Mouse (Mus musculus) midbrain, postnatal 0 days (tissue): Measurements from ENCODE around the gene Snrpd2. TPM values are rescaled to one million over a fixed set of nuclear protein-coding genes. Genes with fewer than 3 reads are reported as not detected.

Experiments
- ATAC-seq: fragments of 200-750 bp; cut with Nextera tagmentation; 2 replicates; pipeline ENCODE4 v1.8.0; 2017; ENCODE audit warnings: moderate number of reproducible peaks, mild to moderate bottlenecking, moderate TSS enrichment, moderate library complexity; ENCODE audit not compliant: low FRiP score
- DNase-seq: peaks from one replicate; pipeline ENCODE4 v3.0.0-alpha.2; 2015; ENCODE audit warnings: low spot score
- H3K27ac ChIP-seq: fragments of 300-500 bp; sonication (generic); 2 replicates; pipeline ENCODE4 v1.5.1; 2014; ENCODE audit warnings: low read depth, mild to moderate bottlenecking, low read length, mixed read lengths
- H3K27me3 ChIP-seq: fragments of 300-500 bp; sonication (generic); 2 replicates; pipeline ENCODE4 v1.6.1; 2014; ENCODE audit warnings: low read length, control low read depth, mixed read lengths; ENCODE audit not compliant: insufficient read depth
- H3K36me3 ChIP-seq: fragments of 300-500 bp; sonication (generic); 2 replicates; pipeline ENCODE4 v1.6.1; 2014; ENCODE audit warnings: low read length, control low read depth, mixed read lengths; ENCODE audit not compliant: insufficient read depth
- H3K4me1 ChIP-seq: fragments of 300-500 bp; sonication (generic); 2 replicates; pipeline ENCODE4 v1.6.1; 2014; ENCODE audit warnings: mild to moderate bottlenecking, control low read depth, antibody characterized with exemption, low read length, mixed read lengths; ENCODE audit not compliant: insufficient read depth
- H3K4me2 ChIP-seq: fragments of 300-500 bp; sonication (generic); 2 replicates; pipeline ENCODE4 v1.6.1; 2014; ENCODE audit warnings: low read depth, mild to moderate bottlenecking, low read length, mixed read lengths; ENCODE audit not compliant: poor library complexity, severe bottlenecking
- H3K4me3 ChIP-seq: fragments of 300-500 bp; sonication (generic); 2 replicates; pipeline ENCODE4 v1.5.1; 2014; ENCODE audit warnings: low read depth, mild to moderate bottlenecking, low read length, moderate library complexity
- H3K9ac ChIP-seq: fragments of 300-500 bp; sonication (generic); replicated peaks from 2 replicates; pipeline ENCODE4 v1.6.1; 2014; ENCODE audit warnings: mild to moderate bottlenecking, low read length, moderate library complexity, mixed read lengths; ENCODE audit not compliant: poor library complexity, severe bottlenecking
- H3K9me3 ChIP-seq: fragments of 300-500 bp; sonication (generic); 2 replicates; pipeline ENCODE4 v1.6.1; 2016; ENCODE audit warnings: low read length, control low read depth
- CTCF ChIP-seq: IDR thresholded peaks from 2 replicates; pipeline ENCODE4 v1.5.1; 2016; ENCODE audit warnings: antibody characterized with exemption, mild to moderate bottlenecking
- WGBS: fragments of 180-500 bp; shearing (Covaris S2); extraction: QIAGEN DNeasy Blood & Tissue Kit; methylation state at CpG from one replicate; pipeline ENCODE4 v1.1.7; 2014; 5-methylcytosine and 5-hydroxymethylcytosine counted together
- polyA plus RNA-seq: library from polyadenylated mRNA; unstranded; fragments of >200 nt; fragmentation: Nextera tagmentation; extraction: Ambion mirVana; gene quantifications from 2 replicates; pipeline ENCODE4 v1.2.1, GENCODE M21; 2015
- total RNA-seq: library from RNA; depleted of rRNA; stranded (reverse); fragments of >200 nt; gene quantifications from 2 replicates; pipeline ENCODE4 v1.2.3, GENCODE M21; 2014

Snrpd2 gene
- total and polyA plus RNA-seq, 2 experiments from 2014 or later, result 36.7 to 115 TPM

GRCm38 (mm10) chr7:19118028-19118771 lies 31.3 kb upstream of the Snrpd2 start, which contains the start of gene Gm4969:
Gene Gm4969, minus strand, starts transcription at chr7:19118368.
- Histone ChIP-seq H3K4me1 (no peaks in the 10 kb centered on the region), H3K36me3 (no peaks in the 10 kb centered on the region), H3K4me3 (peak within 1 kb of the TSS; percentile 35), H3K4me2 (peak within 1 kb of the TSS; percentile 57), H3K9ac (peak within 1 kb of the TSS; percentile 39), H3K27ac (peak within 1 kb of the TSS; percentile 44), H3K27me3 (no peaks in the 10 kb centered on the region), H3K9me3 (no peaks in the 10 kb centered on the region)
- peak; percentile 91 for DNase-seq
- WGBS, result 15% methylated on average over 59 of the region's 64 CpGs
- peak; percentile 82 for ATAC-seq
- TF ChIP-seq CTCF, result peak; percentile 61

- H3K4me2 ChIP-seq, result no peak overlapping the region
- H3K4me3 ChIP-seq, result no peak overlapping the region
- no peak for TF ChIP-seq CTCF
- H3K27ac ChIP-seq, result peak overlapping the region; percentile 44
- 91% methylated on average over 8 of the region's 8 CpGs for WGBS
- no peaks in the 10 kb centered on the region for H3K27me3 ChIP-seq
- peak; percentile 17; the same call in 1 of the 2 replicates for ATAC-seq
- no peak for DNase-seq
- H3K9ac ChIP-seq, result no peak overlapping the region
- no peaks in the 10 kb centered on the region for H3K9me3 ChIP-seq
- H3K4me1 ChIP-seq, result no peaks in the 10 kb centered on the region
- H3K36me3 ChIP-seq, result no peaks in the 10 kb centered on the region
Measured at GRCm38 (mm10) chr7:19119083-19119482, 30.4 kb upstream of the Snrpd2 start.

GRCm38 (mm10) chr7:19119631-19120429 lies 29.7 kb upstream of the Snrpd2 start, which contains the start of gene Fbxo46:
Gene Fbxo46, plus strand, starts transcription at chr7:19119859.
- peak within 1 kb of the TSS; percentile 75 for H3K9ac ChIP-seq
- peak; percentile 99 for DNase-seq
- 2% methylated on average over 34 of the region's 34 CpGs for WGBS
- no peaks in the 10 kb centered on the region for H3K36me3 ChIP-seq
- no peaks in the 10 kb centered on the region for H3K4me1 ChIP-seq
- H3K27me3 ChIP-seq, result no peaks in the 10 kb centered on the region
- peak within 1 kb of the TSS; percentile 65 for H3K27ac ChIP-seq
- no peak for TF ChIP-seq CTCF
- no peaks in the 10 kb centered on the region for H3K9me3 ChIP-seq
- H3K4me3 ChIP-seq, result peak within 1 kb of the TSS; percentile 67
- ATAC-seq, result peak; percentile 92
- H3K4me2 ChIP-seq, result peak within 1 kb of the TSS; percentile 89

GRCm38 (mm10) chr7:19121686-19122085 lies 27.8 kb upstream of the Snrpd2 start:
- no peak for DNase-seq
- H3K27me3 ChIP-seq, result no peaks in the 10 kb centered on the region
- 95% methylated on average over 4 of the region's 4 CpGs for WGBS

GRCm38 (mm10) chr7:19124713-19125112 lies 24.8 kb upstream of the Snrpd2 start:
- Histone ChIP-seq H3K27ac (no peak overlapping the region), H3K9me3 (no peaks in the 10 kb centered on the region), H3K4me2 (no peak overlapping the region), H3K9ac (no peak overlapping the region), H3K4me3 (no peak overlapping the region), H3K27me3 (no peaks in the 10 kb centered on the region), H3K4me1 (no peaks in the 10 kb centered on the region), H3K36me3 (no peaks in the 10 kb centered on the region)
- 86% methylated on average over 6 of the region's 6 CpGs for WGBS
- ATAC-seq, result no peak
- no peak for TF ChIP-seq CTCF
- no peak for DNase-seq

More at GRCm38 (mm10) chr7:19121686-19122085, 27.8 kb upstream of the Snrpd2 start:
- no peak for ATAC-seq
- TF ChIP-seq CTCF, result no peak
- Histone ChIP-seq H3K9ac (no peak overlapping the region), H3K4me1 (no peaks in the 10 kb centered on the region), H3K4me2 (no peak overlapping the region), H3K27ac (no peak overlapping the region), H3K9me3 (no peaks in the 10 kb centered on the region), H3K4me3 (no peak overlapping the region), H3K36me3 (no peaks in the 10 kb centered on the region)

- Histone ChIP-seq H3K4me3 (no peak overlapping the region), H3K4me2 (no peak overlapping the region), H3K36me3 (no peaks in the 10 kb centered on the region), H3K27ac (no peak overlapping the region), H3K9ac (no peak overlapping the region), H3K9me3 (no peaks in the 10 kb centered on the region), H3K27me3 (no peaks in the 10 kb centered on the region), H3K4me1 (no peaks in the 10 kb centered on the region)
- 95% methylated on average over 5 of the region's 5 CpGs for WGBS
- DNase-seq (no peak), ATAC-seq (no peak)
- no peak for TF ChIP-seq CTCF
Measured at GRCm38 (mm10) chr7:19127744-19128143, 21.8 kb upstream of the Snrpd2 start.
